Mouse (Mus musculus): ENCODE results near the gene Sorbs1. TPM values are rescaled to one million over a fixed set of nuclear protein-coding genes. Genes with fewer than 3 reads are reported as not detected.

Sorbs1 gene
- polyA plus RNA-seq, 1 experiment from 2014 or later = 88.3 TPM

GRCm38 (mm10) chr19:40421037-40421436 lies 92.5 kb downstream of the Sorbs1 start:
- ATAC-seq (replicated peaks; ENCODE audit: low FRiP score, low TSS enrichment, low read depth) = no peak
- Histone ChIP-seq H3K9me3 (ENCODE audit: control insufficient read depth, low read length) (no peaks in the 10 kb centered on the region), H3K4me1 (replicated peaks; ENCODE audit: control insufficient read depth, insufficient read depth, low read length) (peaks cover 4% of the 10 kb centered on the region), H3K9ac (ENCODE audit: low read length) (no peak overlapping the region), H3K4me2 (ENCODE audit: low read length) (no peak overlapping the region), H3K27me3 (replicated peaks; ENCODE audit: control insufficient read depth, insufficient read depth, low read length) (no peaks in the 10 kb centered on the region), H3K4me3 (ENCODE audit: low read depth, low read length) (no peak overlapping the region), H3K27ac (ENCODE audit: low read depth) (no peak overlapping the region), H3K36me3 (ENCODE audit: control insufficient read depth, insufficient read depth, low read length) (no peaks in the 10 kb centered on the region)
- 68% methylated on average over 7 of the region's 7 CpGs for WGBS
- no peak for DNase-seq (ENCODE audit: low spot score)

DNA sequence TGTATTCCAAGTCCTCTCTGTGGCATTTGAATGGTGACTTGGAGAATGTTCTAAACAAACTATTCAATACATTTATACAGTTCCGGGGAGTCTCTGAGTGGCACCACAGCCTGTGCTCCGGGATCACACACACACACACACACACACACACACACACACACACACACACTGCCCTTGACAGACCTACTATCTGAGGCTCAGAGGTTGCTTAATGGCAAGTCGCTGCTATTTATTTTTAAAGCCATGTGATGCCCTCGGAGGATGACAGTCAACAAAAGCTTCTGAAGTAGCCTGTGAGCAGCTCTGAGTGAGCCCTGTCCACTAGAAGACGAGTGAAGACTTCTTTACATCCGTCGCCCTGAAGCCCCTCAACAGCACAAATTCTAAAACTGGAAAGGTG lies 94.3 kb downstream of the Sorbs1 start:
- WGBS = 69% methylated on average over 7 of the region's 7 CpGs
- H3K4me3 ChIP-seq (ENCODE audit: low read depth, low read length) = no peak overlapping the region
- no peaks in the 10 kb centered on the region for H3K36me3 ChIP-seq (ENCODE audit: control insufficient read depth, insufficient read depth, low read length)
- no peak overlapping the region for H3K4me2 ChIP-seq (ENCODE audit: low read length)
- no peaks in the 10 kb centered on the region for H3K9me3 ChIP-seq (ENCODE audit: control insufficient read depth, low read length)
- H3K27me3 ChIP-seq (replicated peaks; ENCODE audit: control insufficient read depth, insufficient read depth, low read length) = no peaks in the 10 kb centered on the region
- H3K4me1 ChIP-seq (replicated peaks; ENCODE audit: control insufficient read depth, insufficient read depth, low read length) = peaks cover 6% of the 10 kb centered on the region
- DNase-seq (ENCODE audit: low spot score) (no peak), ATAC-seq (replicated peaks; ENCODE audit: low FRiP score, low TSS enrichment, low read depth) (no peak)
- no peak overlapping the region for H3K27ac ChIP-seq (ENCODE audit: low read depth)
- H3K9ac ChIP-seq (ENCODE audit: low read length) = no peak overlapping the region

DNA sequence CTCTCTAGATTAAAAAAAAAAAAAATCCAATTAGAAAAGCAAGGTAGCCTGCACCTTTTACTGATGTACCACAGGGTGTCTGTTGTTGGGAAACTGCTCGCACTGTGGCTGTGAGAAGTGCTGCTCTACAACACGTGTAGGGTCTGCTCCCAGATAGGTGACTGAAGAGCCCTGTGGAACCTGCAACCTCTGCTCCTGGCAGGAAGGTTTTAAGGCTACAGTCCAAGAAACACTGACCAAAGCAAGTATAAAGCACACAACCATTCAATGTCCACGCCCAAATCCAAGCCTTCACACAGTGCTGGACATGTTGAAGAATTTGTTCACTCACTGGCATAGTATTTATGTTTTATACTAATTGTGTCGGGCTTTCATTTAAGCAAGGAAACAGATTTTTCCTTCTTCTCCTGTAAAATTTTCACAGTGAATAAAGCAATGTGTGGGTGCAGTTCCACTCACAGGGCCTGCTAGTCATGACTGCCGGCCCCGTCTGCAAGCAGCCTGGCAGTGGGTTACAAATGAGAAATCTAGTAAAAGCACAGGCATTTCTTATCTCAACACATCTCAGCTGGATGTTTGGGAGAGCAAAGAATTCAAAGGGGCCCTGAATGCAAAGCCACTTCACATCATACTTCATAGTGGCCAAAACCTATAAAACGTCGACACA lies 96.3 kb downstream of the Sorbs1 start:
- no peak overlapping the region for H3K4me2 ChIP-seq (ENCODE audit: low read length)
- H3K27me3 ChIP-seq (replicated peaks; ENCODE audit: control insufficient read depth, insufficient read depth, low read length) = no peaks in the 10 kb centered on the region
- DNase-seq (ENCODE audit: low spot score) (no peak), ATAC-seq (replicated peaks; ENCODE audit: low FRiP score, low TSS enrichment, low read depth) (no peak)
- WGBS = 48% methylated on average over 8 of the region's 8 CpGs
- H3K9ac ChIP-seq (ENCODE audit: low read length) = no peak overlapping the region
- H3K27ac ChIP-seq (ENCODE audit: low read depth) = peak overlapping the region; percentile 9; the same call in 1 of the 2 replicates
- no peaks in the 10 kb centered on the region for H3K36me3 ChIP-seq (ENCODE audit: control insufficient read depth, insufficient read depth, low read length)
- no peaks in the 10 kb centered on the region for H3K9me3 ChIP-seq (ENCODE audit: control insufficient read depth, low read length)
- H3K4me1 ChIP-seq (replicated peaks; ENCODE audit: control insufficient read depth, insufficient read depth, low read length) = peaks cover 6% of the 10 kb centered on the region
- H3K4me3 ChIP-seq (ENCODE audit: low read depth, low read length) = no peak overlapping the region

DNA sequence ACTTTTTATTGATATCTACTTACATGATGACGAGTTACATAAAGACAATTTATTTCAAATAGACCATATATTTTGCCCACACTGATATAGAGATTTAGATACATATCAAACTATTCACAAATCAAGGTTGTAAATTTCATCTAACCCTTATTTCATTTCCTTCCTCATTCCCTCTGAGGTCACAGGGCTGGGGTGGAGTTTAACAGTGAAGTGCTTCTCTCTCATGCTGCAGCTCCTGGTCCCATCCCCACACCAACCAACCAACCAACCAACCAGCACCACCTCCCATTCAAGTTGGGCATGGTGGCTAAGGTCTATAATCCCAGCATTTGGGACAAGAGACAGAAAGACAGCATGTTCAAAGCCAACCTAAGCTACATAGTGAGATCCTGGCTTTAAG lies 97.9 kb downstream of the Sorbs1 start:
- DNase-seq (ENCODE audit: low spot score) = no peak
- Histone ChIP-seq H3K4me2 (ENCODE audit: low read length) (no peak overlapping the region), H3K27ac (ENCODE audit: low read depth) (no peak overlapping the region), H3K9ac (ENCODE audit: low read length) (no peak overlapping the region), H3K4me3 (ENCODE audit: low read depth, low read length) (no peak overlapping the region), H3K36me3 (ENCODE audit: control insufficient read depth, insufficient read depth, low read length) (no peaks in the 10 kb centered on the region), H3K27me3 (replicated peaks; ENCODE audit: control insufficient read depth, insufficient read depth, low read length) (no peaks in the 10 kb centered on the region), H3K4me1 (replicated peaks; ENCODE audit: control insufficient read depth, insufficient read depth, low read length) (peaks cover 8% of the 10 kb centered on the region), H3K9me3 (ENCODE audit: control insufficient read depth, low read length) (no peaks in the 10 kb centered on the region)
- ATAC-seq (replicated peaks; ENCODE audit: low FRiP score, low TSS enrichment, low read depth) = no peak
- WGBS = 80% methylated on average over 1 of the region's 1 CpGs

DNA sequence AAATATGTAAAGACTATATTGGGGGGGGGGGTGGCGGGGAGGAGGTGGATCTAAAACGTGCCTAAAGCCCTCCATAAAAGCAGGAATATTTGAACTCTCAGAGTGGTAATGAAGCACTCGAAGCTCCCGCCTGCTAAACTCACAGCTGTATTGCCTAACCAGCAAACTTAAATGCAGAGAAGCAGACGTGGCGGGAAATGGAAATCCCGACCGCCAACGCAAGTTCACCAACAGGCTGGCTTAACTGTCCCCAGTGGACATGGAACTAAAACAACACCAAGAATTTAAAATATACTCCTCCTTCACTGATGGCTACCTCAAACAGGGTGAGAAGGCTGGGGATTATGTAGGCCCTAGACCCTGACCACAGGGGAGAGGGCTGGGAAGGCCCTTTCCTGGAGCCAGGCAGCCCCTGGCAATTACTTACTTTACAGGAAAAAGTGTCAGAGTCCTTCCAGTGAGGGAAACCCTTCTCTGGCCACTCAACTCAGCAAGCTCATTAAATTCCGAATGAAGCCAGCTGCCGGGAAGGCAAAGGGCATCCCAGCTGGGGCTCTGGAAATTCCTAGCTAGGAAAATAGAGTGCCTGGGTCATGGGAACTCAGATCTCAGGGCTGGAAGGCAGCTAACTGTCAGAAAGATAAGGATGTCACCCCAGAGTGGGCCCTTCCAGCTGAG lies 98.6 kb downstream of the Sorbs1 start:
- Histone ChIP-seq H3K27me3 (replicated peaks; ENCODE audit: control insufficient read depth, insufficient read depth, low read length) (no peaks in the 10 kb centered on the region), H3K36me3 (ENCODE audit: control insufficient read depth, insufficient read depth, low read length) (no peaks in the 10 kb centered on the region), H3K4me3 (ENCODE audit: low read depth, low read length) (no peak overlapping the region), H3K4me1 (replicated peaks; ENCODE audit: control insufficient read depth, insufficient read depth, low read length) (peaks cover 10% of the 10 kb centered on the region), H3K9ac (ENCODE audit: low read length) (no peak overlapping the region), H3K9me3 (ENCODE audit: control insufficient read depth, low read length) (no peaks in the 10 kb centered on the region), H3K27ac (ENCODE audit: low read depth) (peak overlapping the region; percentile 54), H3K4me2 (ENCODE audit: low read length) (no peak overlapping the region)
- DNase-seq (ENCODE audit: low spot score) = no peak
- WGBS = 60% methylated on average over 11 of the region's 11 CpGs
- no peak for ATAC-seq (replicated peaks; ENCODE audit: low FRiP score, low TSS enrichment, low read depth)

DNA sequence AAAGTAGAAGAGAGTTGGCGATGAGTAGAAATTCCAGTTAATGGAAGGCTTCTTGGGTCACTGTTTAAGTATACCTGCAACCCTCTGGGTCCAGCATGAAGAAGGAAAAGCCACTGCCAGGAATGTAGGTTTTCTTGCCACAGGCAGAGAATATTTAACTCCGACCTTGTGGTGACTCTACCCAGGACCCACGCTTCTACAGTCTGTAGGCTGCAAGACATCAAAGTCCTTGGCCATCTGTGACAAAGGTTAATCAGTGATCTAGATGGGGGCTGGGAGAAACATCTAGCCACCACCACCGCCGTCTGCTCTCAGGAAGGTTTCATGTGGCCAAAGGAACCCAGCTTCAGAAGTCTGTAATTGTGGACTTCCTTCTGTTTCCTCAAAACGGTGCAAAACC lies 99.2 kb downstream of the Sorbs1 start:
- H3K36me3 ChIP-seq (ENCODE audit: control insufficient read depth, insufficient read depth, low read length) = no peaks in the 10 kb centered on the region
- no peak overlapping the region for H3K4me2 ChIP-seq (ENCODE audit: low read length)
- peak overlapping the region; percentile 54 for H3K27ac ChIP-seq (ENCODE audit: low read depth)
- 57% methylated on average over 6 of the region's 6 CpGs for WGBS
- peaks cover 11% of the 10 kb centered on the region for H3K4me1 ChIP-seq (replicated peaks; ENCODE audit: control insufficient read depth, insufficient read depth, low read length)
- H3K4me3 ChIP-seq (ENCODE audit: low read depth, low read length) = no peak overlapping the region
- no peaks in the 10 kb centered on the region for H3K27me3 ChIP-seq (replicated peaks; ENCODE audit: control insufficient read depth, insufficient read depth, low read length)
- no peaks in the 10 kb centered on the region for H3K9me3 ChIP-seq (ENCODE audit: control insufficient read depth, low read length)
- H3K9ac ChIP-seq (ENCODE audit: low read length) = no peak overlapping the region
- DNase-seq (ENCODE audit: low spot score) (no peak), ATAC-seq (replicated peaks; ENCODE audit: low FRiP score, low TSS enrichment, low read depth) (no peak)

GRCm38 (mm10) chr19:40411379-40411813 lies 102.2 kb downstream of the Sorbs1 start:
- no peaks in the 10 kb centered on the region for H3K27me3 ChIP-seq (replicated peaks; ENCODE audit: control insufficient read depth, insufficient read depth, low read length)

DNA sequence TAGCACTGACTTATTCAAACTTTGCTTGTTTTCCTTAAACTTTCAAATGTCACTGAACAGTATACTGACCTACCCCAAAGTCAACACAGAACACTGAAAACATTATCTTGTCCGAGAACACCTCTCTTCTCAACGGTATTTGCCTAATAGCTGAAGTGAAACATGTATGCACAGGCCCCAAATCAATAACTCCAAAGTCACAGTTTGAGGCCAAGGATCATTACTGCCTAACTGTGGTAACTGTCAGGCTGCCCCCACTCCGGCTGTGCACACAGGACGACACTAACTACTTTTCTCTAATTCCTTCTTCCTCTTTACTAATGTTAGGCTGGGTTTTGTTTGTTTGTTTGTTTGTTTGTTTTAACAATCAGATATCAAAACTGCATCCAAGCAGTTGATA lies 103.1 kb downstream of the Sorbs1 start:
- H3K4me3 ChIP-seq (ENCODE audit: low read depth, low read length) = no peak overlapping the region
- H3K9ac ChIP-seq (ENCODE audit: low read length) = no peak overlapping the region
- ATAC-seq (replicated peaks; ENCODE audit: low FRiP score, low TSS enrichment, low read depth) = no peak
- peak overlapping the region; percentile 72; the same call in 1 of the 2 replicates for H3K27ac ChIP-seq (ENCODE audit: low read depth)
- DNase-seq (ENCODE audit: low spot score) = no peak
- no peaks in the 10 kb centered on the region for H3K27me3 ChIP-seq (replicated peaks; ENCODE audit: control insufficient read depth, insufficient read depth, low read length)
- 68% methylated on average over 4 of the region's 4 CpGs for WGBS
- H3K4me1 ChIP-seq (replicated peaks; ENCODE audit: control insufficient read depth, insufficient read depth, low read length) = peaks cover 15% of the 10 kb centered on the region
- H3K9me3 ChIP-seq (ENCODE audit: control insufficient read depth, low read length) = no peaks in the 10 kb centered on the region
- no peaks in the 10 kb centered on the region for H3K36me3 ChIP-seq (ENCODE audit: control insufficient read depth, insufficient read depth, low read length)
- no peak overlapping the region for H3K4me2 ChIP-seq (ENCODE audit: low read length)

More at GRCm38 (mm10) chr19:40411379-40411813, 102.2 kb downstream of the Sorbs1 start:
- Histone ChIP-seq H3K4me1 (replicated peaks; ENCODE audit: control insufficient read depth, insufficient read depth, low read length) (peaks cover 11% of the 10 kb centered on the region; the same call in 1 of the 2 replicates), H3K27ac (ENCODE audit: low read depth) (no peak overlapping the region), H3K4me2 (ENCODE audit: low read length) (no peak overlapping the region), H3K36me3 (ENCODE audit: control insufficient read depth, insufficient read depth, low read length) (no peaks in the 10 kb centered on the region), H3K9ac (ENCODE audit: low read length) (no peak overlapping the region), H3K4me3 (ENCODE audit: low read depth, low read length) (no peak overlapping the region), H3K9me3 (ENCODE audit: control insufficient read depth, low read length) (no peaks in the 10 kb centered on the region)
- no peak for ATAC-seq (replicated peaks; ENCODE audit: low FRiP score, low TSS enrichment, low read depth)
- 59% methylated on average over 6 of the region's 6 CpGs for WGBS
- DNase-seq (ENCODE audit: low spot score) = no peak

GRCm38 (mm10) chr19:40410109-40410508 lies 103.5 kb downstream of the Sorbs1 start:
- no peak for DNase-seq (ENCODE audit: low spot score)
- no peak overlapping the region for H3K9ac ChIP-seq (ENCODE audit: low read length)
- 68% methylated on average over 9 of the region's 9 CpGs for WGBS

More at GRCm38 (mm10) chr19:40410109-40410508, 103.5 kb downstream of the Sorbs1 start:
- peaks cover 15% of the 10 kb centered on the region for H3K4me1 ChIP-seq (replicated peaks; ENCODE audit: control insufficient read depth, insufficient read depth, low read length)
- no peak overlapping the region for H3K4me3 ChIP-seq (ENCODE audit: low read depth, low read length)
- no peaks in the 10 kb centered on the region for H3K36me3 ChIP-seq (ENCODE audit: control insufficient read depth, insufficient read depth, low read length)
- ATAC-seq (replicated peaks; ENCODE audit: low FRiP score, low TSS enrichment, low read depth) = no peak
- H3K27me3 ChIP-seq (replicated peaks; ENCODE audit: control insufficient read depth, insufficient read depth, low read length) = no peaks in the 10 kb centered on the region
- no peak overlapping the region for H3K4me2 ChIP-seq (ENCODE audit: low read length)
- no peaks in the 10 kb centered on the region for H3K9me3 ChIP-seq (ENCODE audit: control insufficient read depth, low read length)
- peak overlapping the region; percentile 72 for H3K27ac ChIP-seq (ENCODE audit: low read depth)
